Mouse (Mus musculus) mouse trophoblast stem cell (cell line): ENCODE results near the gene Tmem144.

ENCODE experiments used
- in situ Hi-C, 2 experiments: fragments of 300-500 bp; cut with MseI, MboI; formaldehyde crosslinking; loops; 2 replicates in 1 of 2; 3 replicates in 1 of 2; pipeline ENCODE4 v1.15.1; 2025

Gene Tmem144

GRCm38 (mm10) chr3:79866089-79866488, 13.5 kb upstream of the Tmem144 start:
- in situ Hi-C loops, result no loop called here

- in situ Hi-C loops, result no loop called here
Observed at GRCm38 (mm10) chr3:79864824-79865223, 12.3 kb upstream of the Tmem144 start.

- in situ Hi-C loops, result no loop called here
Observed at GRCm38 (mm10) chr3:79858221-79858620, 5.6 kb upstream of the Tmem144 start.

GRCm38 (mm10) chr3:79857780-79858179, 5.2 kb upstream of the Tmem144 start:
- in situ Hi-C loops, result no loop called here

- in situ Hi-C loops, result no loop called here
Observed at GRCm38 (mm10) chr3:79852108-79852507, 465 bp downstream of the Tmem144 start.

GRCm38 (mm10) chr3:79850656-79851055, 1.9 kb downstream of the Tmem144 start:
- in situ Hi-C loops, result no loop called here

GRCm38 (mm10) chr3:79849621-79850020, 3.0 kb downstream of the Tmem144 start:
- in situ Hi-C loops, result no loop called here

- in situ Hi-C loops, result no loop called here
Observed at GRCm38 (mm10) chr3:79848841-79849240, 3.7 kb downstream of the Tmem144 start.

GRCm38 (mm10) chr3:79846633-79847032, 5.9 kb downstream of the Tmem144 start:
- in situ Hi-C loops, result no loop called here

GRCm38 (mm10) chr3:79843999-79844398, 8.6 kb downstream of the Tmem144 start:
- in situ Hi-C loops, result no loop called here

GRCm38 (mm10) chr3:79842616-79843016, 10.0 kb downstream of the Tmem144 start:
- in situ Hi-C loops, result no loop called here

- in situ Hi-C loops, result no loop called here
Observed at GRCm38 (mm10) chr3:79842165-79842564, 10.4 kb downstream of the Tmem144 start.

- in situ Hi-C loops, result no loop called here
Observed at GRCm38 (mm10) chr3:79841475-79841874, 11.1 kb downstream of the Tmem144 start.

- in situ Hi-C loops, result no loop called here
Observed at GRCm38 (mm10) chr3:79838751-79839150, 13.8 kb downstream of the Tmem144 start.

GRCm38 (mm10) chr3:79829289-79829688, 23.3 kb downstream of the Tmem144 start:
- in situ Hi-C loops, result no loop called here

- in situ Hi-C loops, result no loop called here
Observed at GRCm38 (mm10) chr3:79825067-79825780, 27.3 kb downstream of the Tmem144 start.

GRCm38 (mm10) chr3:79823176-79823575, 29.4 kb downstream of the Tmem144 start:
- in situ Hi-C loops, result no loop called here

- in situ Hi-C loops, result no loop called here
Observed at GRCm38 (mm10) chr3:79821131-79821530, 31.4 kb downstream of the Tmem144 start.

- in situ Hi-C loops, result no loop called here
Observed at GRCm38 (mm10) chr3:79818202-79818995, 34.2 kb downstream of the Tmem144 start.

- in situ Hi-C loops, result no loop called here
Observed at GRCm38 (mm10) chr3:79816229-79816628, 36.3 kb downstream of the Tmem144 start.

GRCm38 (mm10) chr3:79813814-79814490, 38.6 kb downstream of the Tmem144 start:
- in situ Hi-C loops, result loop anchor here (5.0 kb wide), 2 partner anchors 142 to 147 kb away; no protein-coding TSS in a partner anchor

- in situ Hi-C loops, result loop anchor here (5.0 kb wide), 2 partner anchors 140 to 145 kb away; no protein-coding TSS in a partner anchor
Observed at GRCm38 (mm10) chr3:79812042-79812441, 40.5 kb downstream of the Tmem144 start.
